Mouse (Mus musculus) embryonic fibroblast, embryonic 13.5 days (primary cell): Measurements from ENCODE around the gene Srgn.

Experiments
- CTCF ChIP-seq: IDR thresholded peaks from 2 replicates; pipeline ENCODE4 v1.5.1; 2011; ENCODE audit warnings: mild to moderate bottlenecking, control low read depth, low read length, moderate library complexity, borderline replicate concordance; ENCODE audit not compliant: insufficient read depth
- POLR2A ChIP-seq: IDR thresholded peaks from 2 replicates; pipeline ENCODE4 v1.6.1; 2011; ENCODE audit warnings: low read depth, mild to moderate bottlenecking, control low read depth, low read length, moderate library complexity

DNA sequence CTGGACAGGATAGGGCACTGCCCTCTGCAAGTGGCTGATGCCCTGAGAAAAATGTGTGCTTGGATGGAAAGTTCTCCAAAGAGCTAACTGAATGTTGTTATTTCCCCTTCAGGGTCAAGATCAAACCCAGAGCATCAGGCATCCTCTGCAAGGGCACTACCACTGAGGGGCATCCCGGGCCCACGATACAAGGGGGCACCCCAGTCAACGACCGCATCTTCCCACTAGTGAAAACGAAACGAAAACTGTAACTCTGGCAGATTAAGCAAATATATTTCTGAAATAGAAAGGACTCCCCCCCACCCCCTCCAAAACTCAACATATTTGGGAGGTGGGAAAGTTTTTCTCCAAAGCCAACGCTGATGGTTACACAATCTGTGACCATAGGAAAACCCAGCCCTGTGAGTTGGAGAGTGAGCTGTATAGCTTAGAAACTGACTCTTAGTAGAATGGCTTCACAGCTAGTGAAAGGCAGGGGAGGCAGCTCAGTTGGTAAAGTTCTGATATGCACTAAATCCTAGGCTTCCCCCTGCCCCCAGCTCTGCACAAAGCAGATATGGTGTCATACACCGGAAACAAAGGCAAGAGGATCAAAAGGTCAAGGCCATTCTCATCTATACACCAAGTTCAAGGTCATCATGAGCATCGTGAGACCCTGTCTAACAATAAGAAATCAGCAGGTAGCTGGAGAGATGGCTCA is 26.2 kb downstream of the Srgn start:
- no peak for TF ChIP-seq CTCF
- no peak for TF ChIP-seq POLR2A
